Mouse (Mus musculus) thymus, postnatal 36 days (tissue): ENCODE data around the gene St3gal4.
"Not testable (repeated sequence)": the region's sequence is repeated elsewhere in the genome, so short reads cannot be mapped to it uniquely, and the experiment has no call there.

ENCODE experiments used
- DNase-seq, 2 experiments: peaks; one replicate each; pipeline ENCODE4 v3.0.0; 2022; ENCODE audit warnings: mixed read lengths in 2 of 2

St3gal4 gene

DNA sequence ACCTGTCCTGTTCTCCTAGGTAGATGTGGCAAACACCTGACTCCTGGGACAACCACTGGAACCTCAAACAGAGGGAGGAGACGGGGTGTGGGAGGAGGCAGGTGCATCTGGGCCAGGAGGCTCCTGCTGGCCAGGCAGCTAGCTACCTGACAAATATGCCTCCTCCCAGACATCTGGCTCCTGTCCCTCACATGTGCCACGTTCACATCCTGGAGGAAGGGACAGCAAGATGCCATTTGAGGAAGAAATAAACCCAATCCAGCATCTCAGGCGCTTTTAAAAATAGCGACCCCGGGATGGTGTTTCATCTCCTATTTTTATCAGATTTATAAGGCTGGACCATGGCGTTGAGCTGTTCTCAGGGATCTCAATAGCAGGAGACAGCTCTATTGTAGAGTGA is at the start of gene St3gal4:
Gene St3gal4 (minus strand): TSS at position 101 of the 400 bp plus-strand sequence.
- DNase-seq: no peak

GRCm38 (mm10) chr9:35166798-35167635 is 47.9 kb upstream of the St3gal4 start:
- DNase-seq: no peak

- no peak for DNase-seq
Observed at GRCm38 (mm10) chr9:35166144-35166797, 47.2 kb upstream of the St3gal4 start.

DNA sequence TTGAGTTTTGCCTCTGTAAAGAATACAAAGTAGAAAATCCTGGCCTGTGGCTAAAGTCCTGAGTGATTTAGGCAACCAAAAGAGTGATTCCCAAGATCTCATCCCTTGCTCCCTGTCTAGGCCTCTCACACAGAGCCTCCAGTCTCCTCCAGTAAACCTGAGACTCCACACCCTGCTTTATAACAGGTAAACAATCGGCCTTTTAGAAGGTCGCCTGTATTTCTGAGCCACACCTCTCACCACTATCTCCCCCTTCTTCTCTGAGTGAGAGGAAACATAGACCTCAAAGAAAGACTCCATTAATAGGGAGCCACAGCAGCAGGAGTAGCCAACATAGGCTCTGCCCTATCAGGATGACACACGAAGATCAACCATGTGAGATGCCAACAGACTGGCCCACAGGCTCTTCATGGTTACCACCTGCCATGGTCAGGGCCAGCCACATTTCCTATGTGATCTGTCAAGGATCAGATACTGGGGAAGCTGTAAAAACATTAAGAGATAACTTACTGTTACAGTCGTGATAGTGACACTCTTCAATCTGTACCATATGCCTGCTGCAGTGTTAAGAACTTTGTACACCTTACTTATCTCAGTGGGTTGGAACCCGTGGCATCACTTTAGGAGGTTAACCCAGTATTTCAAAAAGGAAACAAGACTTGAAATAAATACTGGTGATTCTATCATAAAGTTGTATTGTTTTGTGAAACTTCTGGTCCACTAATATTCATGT is 45.2 kb upstream of the St3gal4 start:
- no peak for DNase-seq

- DNase-seq: no peak
Observed at GRCm38 (mm10) chr9:35163011-35163690, 44.1 kb upstream of the St3gal4 start.

DNA sequence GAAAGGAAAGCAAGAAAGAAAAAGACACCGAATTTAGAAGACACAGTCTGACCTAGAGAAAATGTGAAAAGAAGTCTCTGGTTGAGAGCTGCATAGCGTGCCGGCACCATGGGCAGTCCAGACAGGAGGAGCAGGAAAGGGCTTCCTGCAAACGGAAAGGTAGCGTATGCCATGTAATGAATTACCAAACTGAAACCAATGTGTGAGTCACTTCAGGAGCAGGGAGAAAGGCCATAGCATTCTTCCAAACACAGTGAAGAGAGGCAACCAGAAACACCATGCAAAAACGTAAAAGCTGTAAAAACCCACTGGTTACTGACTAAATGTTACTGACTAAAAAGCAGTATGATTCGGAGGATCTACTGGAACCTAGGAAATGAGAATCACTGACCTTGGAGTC is 42.7 kb upstream of the St3gal4 start:
- no peak for DNase-seq

GRCm38 (mm10) chr9:35160662-35161061 is 41.6 kb upstream of the St3gal4 start:
- DNase-seq: no peak

GRCm38 (mm10) chr9:35158477-35158876 is 39.4 kb upstream of the St3gal4 start:
- DNase-seq: no peak

DNA sequence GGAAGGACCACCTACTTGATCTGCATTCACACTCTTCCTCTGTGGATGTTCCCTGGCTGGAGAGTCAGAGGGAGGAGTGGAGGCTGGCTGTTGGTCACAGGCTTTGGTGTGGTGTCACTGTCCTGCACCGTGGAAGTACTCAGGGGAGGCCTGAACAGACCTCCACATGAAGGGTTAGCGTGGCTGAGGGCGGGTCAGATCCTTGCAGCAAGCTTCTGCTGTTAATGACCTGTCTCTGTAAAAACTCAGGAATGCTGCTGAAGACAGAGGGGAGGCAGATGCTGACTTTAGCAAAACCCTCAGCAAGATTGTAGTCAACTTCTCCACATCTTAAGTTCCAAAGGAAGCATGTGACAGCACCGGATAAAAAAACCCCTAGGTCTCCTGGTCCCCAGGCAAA is 37.8 kb upstream of the St3gal4 start:
- DNase-seq: no peak

DNA sequence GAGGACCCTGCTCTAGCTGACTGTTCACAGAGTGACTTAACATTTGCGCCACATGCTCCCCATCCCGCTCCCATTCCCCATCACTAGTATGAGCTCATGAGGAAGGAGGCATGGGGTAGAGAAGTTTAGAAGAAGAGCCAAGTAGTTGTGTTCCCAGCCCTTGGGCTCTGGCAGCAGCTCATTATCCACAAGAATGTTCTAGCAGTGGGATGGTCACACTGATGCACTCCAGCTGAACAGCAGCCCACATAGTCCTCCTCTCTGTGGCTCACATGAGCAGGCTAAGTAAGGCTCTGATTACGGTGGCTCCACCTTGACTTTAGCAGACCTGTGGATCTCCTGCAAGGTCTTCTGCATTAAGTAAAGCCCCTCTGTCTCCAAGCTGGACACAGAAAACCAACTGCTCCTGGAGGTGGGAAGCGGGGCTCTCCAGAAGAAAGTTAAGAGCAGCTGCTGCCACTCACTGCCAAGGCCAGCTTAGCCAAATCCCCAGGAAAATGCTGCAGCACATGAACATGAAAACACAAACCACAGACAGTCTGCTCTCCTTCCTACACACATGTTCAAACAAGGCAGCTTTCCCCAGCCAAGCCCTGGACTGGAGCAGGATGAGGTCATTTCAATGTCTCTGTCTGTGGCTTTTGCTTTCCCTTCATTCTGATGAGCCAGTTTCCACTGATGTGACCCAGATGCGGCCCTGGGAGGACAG is 37.1 kb upstream of the St3gal4 start:
- no peak for DNase-seq

- no peak for DNase-seq
Observed at GRCm38 (mm10) chr9:35152923-35153322, 33.9 kb upstream of the St3gal4 start.

DNA sequence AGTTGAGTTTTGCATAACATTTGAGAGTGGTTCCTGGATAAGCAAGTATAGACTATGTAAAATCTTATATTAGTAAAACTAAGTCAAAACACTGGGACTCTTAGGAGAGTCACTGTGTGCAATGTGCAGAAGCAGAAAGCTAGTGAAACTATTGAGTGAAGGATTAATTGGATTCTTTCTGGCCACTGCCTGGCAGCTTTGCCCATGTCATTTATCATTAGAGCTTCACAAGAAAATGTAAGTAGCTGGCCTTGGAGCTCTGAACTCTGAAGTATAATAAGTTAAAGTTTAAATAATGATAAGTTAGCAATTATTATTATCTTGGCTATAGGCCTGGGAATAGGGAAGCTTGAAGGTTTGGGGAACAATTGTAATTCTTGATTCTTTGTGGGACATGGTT is 29.8 kb upstream of the St3gal4 start:
- not testable (repeated sequence) for DNase-seq

DNA sequence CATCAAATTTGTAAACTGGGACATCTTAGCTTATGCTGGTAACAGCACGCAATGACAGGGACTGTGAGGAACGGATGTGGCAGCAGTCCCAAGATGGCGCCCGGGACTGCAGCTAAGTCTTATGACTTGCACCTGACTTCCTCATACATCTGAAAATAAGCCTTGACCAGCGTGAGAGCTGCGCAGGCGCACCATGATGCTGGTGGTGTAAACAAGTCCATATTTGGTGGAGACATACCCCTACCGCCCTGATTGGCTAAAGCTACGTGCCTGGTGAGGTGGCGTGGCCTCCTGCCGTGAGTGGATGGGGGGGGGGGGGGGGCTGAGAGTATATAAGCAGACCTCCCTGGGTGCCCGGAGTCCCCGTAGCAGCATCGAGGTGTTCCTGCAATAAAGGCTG is 28.2 kb upstream of the St3gal4 start:
- not testable (repeated sequence) for DNase-seq

- no peak for DNase-seq
Observed at GRCm38 (mm10) chr9:35145829-35146228, 26.8 kb upstream of the St3gal4 start.

GRCm38 (mm10) chr9:35145118-35145517 is 26.1 kb upstream of the St3gal4 start:
- DNase-seq: no peak

DNA sequence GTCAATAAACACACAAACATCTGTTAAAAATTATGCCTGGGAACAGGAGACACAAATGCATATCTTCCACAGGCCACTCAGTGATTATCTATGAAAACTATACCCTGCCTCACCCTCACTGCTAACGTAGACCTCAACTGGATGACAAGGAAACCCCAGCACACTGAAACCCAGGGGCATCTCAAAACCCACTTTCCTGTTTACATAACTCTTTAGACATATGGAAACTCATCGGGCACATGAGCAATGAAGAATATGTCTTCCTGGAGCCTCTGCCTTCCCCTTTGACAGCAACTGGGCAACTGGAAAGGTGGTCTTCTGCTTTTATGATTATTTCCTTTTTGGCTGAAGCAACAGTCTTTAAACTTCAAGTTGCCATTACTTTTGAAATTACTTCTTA is 23.2 kb upstream of the St3gal4 start:
- DNase-seq: no peak

GRCm38 (mm10) chr9:35139231-35139744 is 20.2 kb upstream of the St3gal4 start:
- no peak for DNase-seq

DNA sequence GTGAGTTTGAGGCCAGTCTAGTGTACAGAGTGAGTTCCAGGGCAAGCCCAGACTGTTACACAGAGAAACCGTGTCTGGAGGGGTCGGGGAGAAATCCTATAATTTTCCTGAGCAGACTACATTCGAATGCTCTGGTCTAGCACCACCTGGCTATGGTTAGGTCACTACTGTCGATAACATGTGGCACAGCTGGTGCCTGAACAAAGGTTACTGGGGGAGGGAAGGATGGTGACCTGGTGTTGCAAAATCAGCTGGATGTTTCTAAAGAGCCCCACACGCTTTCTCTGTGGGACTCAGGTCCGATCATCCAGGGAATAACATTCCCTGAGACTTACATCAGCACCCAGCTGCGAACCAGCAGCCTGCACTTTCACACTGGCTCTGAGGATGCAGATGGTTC is 19.0 kb upstream of the St3gal4 start:
- DNase-seq: no peak

DNA sequence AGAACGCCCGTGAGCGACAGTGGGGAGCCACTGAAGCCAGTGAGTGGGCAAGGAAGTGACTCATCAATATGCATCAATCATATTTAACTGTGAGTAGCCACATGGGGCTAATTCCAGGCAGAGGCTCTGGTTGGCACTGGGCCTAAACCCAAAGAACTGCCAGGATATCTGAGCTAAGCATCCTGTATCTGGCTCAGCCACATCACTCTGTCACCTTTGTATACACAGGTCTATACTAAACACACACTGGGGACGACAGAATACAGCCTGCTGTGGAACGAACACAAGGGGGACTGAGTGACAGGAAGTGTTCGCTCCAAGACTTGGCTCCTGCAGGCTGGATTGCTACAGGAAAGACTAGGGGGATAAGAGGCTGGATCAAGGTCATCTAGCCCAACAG is 16.5 kb upstream of the St3gal4 start:
- no peak for DNase-seq

DNA sequence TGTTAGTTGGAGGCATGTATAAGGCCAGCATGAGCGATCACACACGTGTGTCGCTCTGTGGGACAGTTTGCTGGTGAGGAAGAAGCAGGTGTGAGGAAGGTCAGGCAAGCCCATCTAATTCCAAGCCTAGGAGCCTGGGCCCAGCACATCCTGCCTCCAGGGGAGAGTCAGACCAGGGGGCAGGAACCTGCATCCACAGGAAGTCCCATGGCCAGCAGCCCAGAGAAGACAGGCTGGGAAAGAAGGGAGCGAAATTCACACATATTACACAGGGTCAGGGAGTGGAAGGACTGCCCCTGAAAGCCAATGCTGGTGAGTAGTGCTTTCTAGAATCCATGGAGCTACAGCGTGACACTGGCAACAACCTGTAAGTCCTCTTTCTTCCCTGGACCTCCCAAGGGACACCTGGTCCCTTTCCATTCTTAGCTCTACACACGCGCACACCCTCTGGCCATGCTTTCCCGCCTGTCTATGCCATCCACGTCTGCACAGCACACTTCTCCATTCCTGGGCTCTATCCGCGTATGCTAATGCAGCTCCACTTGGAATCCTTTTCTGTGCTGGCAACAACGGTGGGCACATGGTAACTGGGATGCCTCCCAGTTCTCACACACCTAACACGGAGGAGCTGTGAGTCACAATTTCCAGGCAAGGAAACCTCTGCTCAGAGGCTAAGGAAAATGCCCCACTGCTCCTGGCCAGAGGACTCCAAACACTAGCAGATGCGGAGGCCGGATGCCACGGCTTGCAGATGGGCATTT is 12.7 kb upstream of the St3gal4 start:
- DNase-seq: no peak

DNA sequence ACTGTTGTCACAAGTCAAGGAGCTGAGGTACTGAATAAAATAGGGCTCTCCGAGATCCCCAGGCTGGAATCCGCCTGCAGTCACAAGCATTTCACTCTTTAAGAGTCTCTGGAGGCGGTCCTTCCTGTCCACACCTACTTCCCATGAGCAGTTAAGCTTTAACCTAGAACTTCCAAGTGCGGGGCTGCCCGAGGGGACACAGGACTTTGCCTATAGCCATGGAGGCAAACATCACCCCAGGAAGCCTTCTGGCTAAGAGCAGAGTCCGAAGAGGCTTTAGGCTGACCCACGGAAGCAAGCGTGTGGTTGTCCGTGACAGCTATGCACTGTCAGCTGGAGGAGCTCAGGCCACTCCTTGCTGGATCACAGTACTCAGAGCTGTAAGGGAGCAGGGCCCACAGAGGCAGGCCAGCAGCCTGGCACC is 9.9 kb upstream of the St3gal4 start:
- no peak for DNase-seq
